ENCODE assay signal across 10 mouse cellular contexts in genomic region chr3:53165281-53165680, GRCm38 (mm10).
A peak's percentile ranks its signal among the peaks of the same experiment; 100 is the strongest.
DNase-seq lines count a peak whose midpoint lies in the region; ATAC-seq lines count a peak whose summit lies in the region.
"Had no signal": no experiment of that assay in that cellular context is flagged by ENCODE, and none has a peak within 500 bp of the region (broad histone marks: within the 10 kb centered on the region; RNA-seq: fewer than 3 reads in every experiment).

No protein-coding gene starts in this region.

- peak; percentile 18 to 36 for DNase-seq in left cerebral cortex, postnatal 25 days (ENCODE audit: low spot score in 2 of 2)
- no peak for DNase-seq in left cerebral cortex, postnatal 10 days (ENCODE audit: extremely low spot score in 1 of 2, low spot score in 2 of 2)
- DNase-seq in cerebellum, postnatal 10 days: peak; percentile 68 to 75
- DNase-seq in lung, postnatal 25 days (ENCODE audit: low spot score): peak; percentile 47
- DNase-seq in B cell, adult 2 months: no peak
- no peak for DNase-seq in T-cell, adult 2 months (ENCODE audit: low spot score)
- DNase-seq in hindbrain, embryonic 10.5 days (ENCODE audit: low spot score): no peak

- no peaks in the 10 kb centered on the region for H3K36me3 ChIP-seq in heart, embryonic 15.5 days
- H3K36me3 ChIP-seq in hindbrain, embryonic 10.5 days: no peaks in the 10 kb centered on the region

- 71% methylated on average over 10 of the region's 10 CpGs for WGBS in heart, embryonic 15.5 days
- WGBS in hindbrain, embryonic 10.5 days: 89% methylated on average over 10 of the region's 10 CpGs

- peaks cover 34% of the 10 kb centered on the region for H3K4me1 ChIP-seq in heart, embryonic 15.5 days (replicated peaks)
- H3K4me1 ChIP-seq in hindbrain, embryonic 10.5 days (replicated peaks): peaks cover 15% of the 10 kb centered on the region

- no peak overlapping the region for H3K9ac ChIP-seq in heart, embryonic 15.5 days
- H3K9ac ChIP-seq: liver, embryonic 14.5 days had no signal

- H3K27me3 ChIP-seq in heart, embryonic 15.5 days: no peaks in the 10 kb centered on the region
- H3K27me3 ChIP-seq in hindbrain, embryonic 10.5 days (ENCODE audit: insufficient read depth, poor library complexity, severe bottlenecking): no peaks in the 10 kb centered on the region
- H3K27me3 ChIP-seq: Patski had no signal

- H3K27ac ChIP-seq in heart, embryonic 15.5 days: peak overlapping the region; percentile 69
- H3K27ac ChIP-seq in hindbrain, embryonic 10.5 days: no peak overlapping the region
- H3K27ac ChIP-seq: liver, embryonic 14.5 days had no signal

- intact Hi-C loops in left cerebral cortex, postnatal 25 days (cut with DNase I): loop anchor here (5.0 kb wide), 1 partner anchor 1683 kb away; the partner anchor contains the start of gene Rab33b
- intact Hi-C loops in left cerebral cortex, postnatal 10 days (cut with DNase I): no loop called here

- H3K4me2 ChIP-seq in heart, embryonic 15.5 days: 0 out of 2 replicates have a peak overlapping the region, but pooled peaks have one; percentile 7

- no peak overlapping the region for H3K4me3 ChIP-seq in heart, embryonic 15.5 days
- H3K4me3 ChIP-seq in hindbrain, embryonic 10.5 days: no peak overlapping the region

- ATAC-seq in heart, embryonic 15.5 days (replicated peaks; ENCODE audit: insufficient number of reproducible peaks, insufficient read depth, low FRiP score, low read depth): no peak
- ATAC-seq: Patski had no signal

- H3K9me3 ChIP-seq in heart, embryonic 15.5 days (replicated peaks): no peaks in the 10 kb centered on the region
- no peaks in the 10 kb centered on the region for H3K9me3 ChIP-seq in hindbrain, embryonic 10.5 days

Comparison
In these comparisons a context has a peak if more than half of its experiments do, and no peak if none do; other contexts are left out.
1. DNase-seq: peak in left cerebral cortex, postnatal 25 days (2 of 2), cerebellum, postnatal 10 days (2 of 2) and lung, postnatal 25 days (single experiment); none in left cerebral cortex, postnatal 10 days (0 of 2), B cell, adult 2 months (0 of 2), T-cell, adult 2 months (single experiment) and hindbrain, embryonic 10.5 days (single experiment).